Mouse (Mus musculus) neutrophil, adult 59 days (primary cell): Measurements from ENCODE around the gene Mrpl9. TPM values are rescaled to one million over a fixed set of nuclear protein-coding genes. Genes with fewer than 3 reads are reported as not detected.

Experiments
- total RNA-seq, 2 experiments: library from RNA; stranded (reverse); gene quantifications; 1 replicate in 1 of 2; 2 replicates in 1 of 2; pipeline ENCODE4 v1.2.4; 2023

Gene Mrpl9
- total RNA-seq: 10 to 100 TPM; 16.4 to 18.9 TPM

DNA sequence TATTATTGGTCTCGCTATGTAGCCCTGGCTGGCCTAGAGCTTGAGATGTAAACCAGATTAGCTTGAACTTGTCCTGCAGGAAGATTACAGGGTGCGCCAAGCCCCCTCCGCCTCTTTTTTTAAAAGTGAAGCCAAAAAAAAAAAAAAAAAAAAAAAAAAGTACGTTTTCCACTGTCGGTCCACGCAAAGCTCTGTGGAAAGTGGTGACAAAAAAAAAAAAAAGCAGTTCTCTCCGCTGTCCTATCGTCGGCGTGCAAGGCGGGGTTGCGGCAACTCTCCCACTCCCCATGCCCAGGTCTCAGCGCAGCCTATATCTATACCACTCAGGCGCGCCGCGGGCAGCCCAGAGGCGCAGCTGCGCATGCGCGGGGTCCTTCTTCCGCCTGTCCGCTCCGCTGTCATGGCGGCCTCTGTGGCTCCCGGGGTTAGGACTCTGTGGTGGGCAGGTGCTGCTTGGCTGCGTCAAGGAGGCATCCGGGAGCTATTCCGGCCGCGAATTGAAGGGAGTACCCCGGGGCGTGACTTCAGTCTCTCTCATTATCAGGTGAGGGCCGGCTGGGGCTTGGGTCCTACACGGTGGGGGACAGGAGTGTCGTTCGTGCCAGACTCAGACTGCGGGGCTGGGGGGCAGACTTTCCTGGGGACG lies at the start of gene Mrpl9:
Mrpl9 (plus strand) TSS at position 368 of the 646 bp plus-strand sequence.

DNA sequence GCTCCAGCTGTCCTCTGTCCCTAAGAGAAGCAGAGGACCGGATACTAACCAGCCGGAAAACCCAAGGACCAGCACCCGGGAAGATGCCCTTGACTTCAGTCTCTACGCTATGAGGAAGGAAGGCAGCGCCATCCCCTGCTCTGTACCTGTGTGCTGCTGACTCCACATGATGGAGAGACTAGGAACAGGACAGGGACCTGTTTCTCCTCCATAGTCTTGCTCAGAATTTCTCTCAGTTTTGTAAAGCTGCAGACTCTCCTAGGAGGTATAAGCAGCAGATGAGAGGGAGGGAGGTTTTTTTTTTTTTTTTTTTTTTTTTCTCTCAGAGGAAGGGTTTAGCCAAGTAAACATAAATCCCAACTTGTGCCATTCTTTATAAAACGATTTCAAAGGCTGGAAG lies 44.9 kb upstream of the Mrpl9 start, which contains the start of gene Lingo4:
Lingo4 (plus strand) TSS at position 301 of the 400 bp plus-strand sequence.

DNA sequence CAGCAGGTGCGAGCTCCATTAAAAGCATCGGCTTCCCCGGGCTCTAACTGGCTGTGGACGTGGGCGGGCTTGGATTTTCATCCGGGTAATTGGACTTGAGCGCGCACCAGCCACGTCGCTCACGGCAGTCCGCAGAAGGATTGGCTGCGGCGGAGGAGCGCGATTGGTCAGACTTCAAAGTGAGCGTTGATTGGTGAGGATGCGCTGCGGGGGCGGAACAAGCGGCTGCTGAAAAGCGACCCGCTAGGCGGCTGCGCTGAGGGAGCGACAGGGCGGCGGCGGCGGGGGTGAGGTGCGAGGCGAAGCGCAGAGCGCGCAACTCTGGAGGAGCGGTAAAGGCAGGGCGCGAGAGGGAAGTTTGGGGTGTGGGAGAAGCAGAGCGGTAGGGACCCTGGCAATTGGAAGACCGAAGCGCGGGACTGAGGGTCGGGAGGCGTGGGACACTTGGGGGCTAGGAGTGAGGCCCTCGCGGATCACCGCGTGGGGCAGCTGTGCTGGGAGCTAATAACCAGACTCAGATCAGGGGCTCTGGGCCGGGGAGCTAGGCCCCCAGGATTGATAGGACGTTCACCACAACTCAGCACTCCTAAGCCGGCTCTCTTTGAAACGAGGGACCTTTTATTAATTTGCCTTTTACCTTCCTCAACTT lies 30.0 kb upstream of the Mrpl9 start, which contains the start of gene Tdrkh:
Tdrkh (plus strand) TSS at position 243 of the 649 bp plus-strand sequence.

DNA sequence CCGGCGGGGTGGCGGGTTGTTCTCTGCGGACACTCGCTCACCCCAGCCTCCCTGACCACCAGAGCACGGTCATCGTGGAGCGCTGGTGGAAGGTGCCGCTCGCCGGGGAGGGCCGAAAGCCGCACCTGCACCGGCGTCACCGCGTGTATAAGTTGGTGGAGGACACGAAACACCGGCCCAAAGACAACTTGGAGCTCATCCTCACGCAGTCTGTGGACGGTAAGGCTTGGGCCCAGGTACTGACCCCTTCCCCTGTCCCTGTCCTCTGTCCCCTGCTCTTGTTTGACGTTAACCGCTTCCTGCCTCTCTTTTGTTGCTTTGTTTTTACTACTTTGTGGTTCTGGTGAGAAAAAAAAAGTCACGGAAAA lies 463 bp downstream of the Mrpl9 start, which contains the start of gene Oaz3:
Oaz3 (minus strand) TSS at position 319 of the 368 bp plus-strand sequence.

DNA sequence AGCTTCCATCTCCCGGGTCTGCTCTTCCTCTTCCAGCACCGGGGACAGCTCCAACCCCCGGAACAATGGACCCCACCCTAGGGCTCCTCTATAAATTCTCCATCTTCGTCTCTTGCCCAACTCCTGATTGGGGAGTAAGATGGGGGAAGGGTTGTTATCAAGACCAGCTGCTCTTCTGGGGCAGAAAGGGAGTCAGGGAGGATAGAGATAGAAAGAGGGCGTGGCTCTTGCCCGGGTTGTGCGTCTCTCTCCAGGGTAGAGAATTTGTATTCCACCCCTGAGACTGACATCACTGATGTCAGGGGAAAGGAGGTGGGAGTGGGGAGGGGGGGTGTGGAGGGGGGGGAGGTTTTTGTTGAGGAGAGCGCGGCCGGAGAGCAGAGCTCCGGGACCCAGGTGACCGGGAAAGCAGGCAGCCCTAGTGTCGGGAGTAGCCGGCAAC lies 34.9 kb downstream of the Mrpl9 start, which contains the start of gene Celf3:
Celf3 (plus strand) TSS at position 315 of the 442 bp plus-strand sequence.

DNA sequence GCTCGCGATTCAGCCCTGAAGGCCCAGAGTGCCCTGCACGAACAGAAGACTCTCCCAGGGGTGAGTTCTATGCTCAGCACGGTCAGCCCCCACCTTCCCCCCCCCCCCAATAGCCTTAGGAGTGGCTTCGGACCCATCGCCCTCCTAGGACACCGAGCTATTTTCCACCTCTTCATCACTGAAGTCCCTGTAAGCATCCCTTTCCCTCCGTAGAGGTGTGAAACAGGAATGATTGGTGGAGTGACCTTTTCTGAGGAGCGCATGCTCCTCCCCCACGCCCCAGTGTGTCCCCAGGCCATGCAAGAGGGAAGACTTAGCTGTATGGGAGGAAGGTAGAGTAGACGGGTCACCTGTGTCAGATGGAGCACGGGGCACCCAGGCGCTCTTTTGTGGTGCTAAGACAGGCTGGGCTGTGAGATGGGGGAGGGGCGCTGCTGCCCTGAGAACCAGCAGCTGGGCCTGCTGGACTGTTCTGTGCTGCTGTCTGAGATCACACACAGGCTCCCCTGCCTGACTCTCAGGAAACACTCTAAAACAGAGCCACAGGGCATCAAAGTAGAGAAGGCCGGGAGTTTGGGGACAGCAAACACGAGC lies 37.3 kb downstream of the Mrpl9 start, which contains the start of gene Riiad1:
Riiad1 (minus strand) TSS at position 51 of the 594 bp plus-strand sequence.

Other genes starting within 250 kb of the Mrpl9 start
- not detected for gene Gm5286, start 246.6 kb upstream of the Mrpl9 start, total RNA-seq
- not detected for gene Gm4778, start 179.3 kb upstream of the Mrpl9 start, total RNA-seq
- 1 to 10 TPM in 1 of 2 experiments, under 1 TPM in 1; 0.82 to 1.5 TPM for gene Them4, start 133.2 kb upstream of the Mrpl9 start, total RNA-seq
- not detected for gene Them5, start 101.2 kb upstream of the Mrpl9 start, total RNA-seq
- gene C2cd4d, start 80.9 kb upstream of the Mrpl9 start, total RNA-seq: not detected
- gene Rorc, start 70.5 kb upstream of the Mrpl9 start, total RNA-seq: under 1 TPM in 1 of 2 experiments, not detected in 1; 0.38 TPM
- under 1 TPM in 1 of 2 experiments, not detected in 1; 0.18 TPM for gene Lingo4, start 44.8 kb upstream of the Mrpl9 start, total RNA-seq
- gene Tdrkh, start 30.0 kb upstream of the Mrpl9 start, total RNA-seq: 1 to 10 TPM in 1 of 2 experiments, under 1 TPM in 1; 1.00 to 1.5 TPM
- gene Oaz3, start 597 bp downstream of the Mrpl9 start, total RNA-seq: not detected
- not detected for gene Celf3, start 35.0 kb downstream of the Mrpl9 start, total RNA-seq
- 1 to 10 TPM in 1 of 2 experiments, under 1 TPM in 1; 0.82 to 1.1 TPM for gene Riiad1, start 37.0 kb downstream of the Mrpl9 start, total RNA-seq
- gene Snx27, start 139.4 kb downstream of the Mrpl9 start, total RNA-seq: 10 to 100 TPM; 47.6 to 52.3 TPM
- not detected for gene Gm10972, start 199.8 kb downstream of the Mrpl9 start, total RNA-seq
- gene Tuft1, start 215.6 kb downstream of the Mrpl9 start, total RNA-seq: under 1 TPM; 0.44 to 0.93 TPM